Mouse (Mus musculus) stomach, embryonic 14.5 days (tissue): ENCODE results near the gene Cd200r1. TPM values are rescaled to one million over a fixed set of nuclear protein-coding genes. Genes with fewer than 3 reads are reported as not detected.

ENCODE experiments used
- ATAC-seq: fragments of 200-750 bp; cut with Nextera tagmentation; 2 replicates; pipeline ENCODE4 v1.8.0; 2017; ENCODE audit warnings: low read depth, moderate TSS enrichment; ENCODE audit not compliant: insufficient number of reproducible peaks, insufficient read depth, low FRiP score
- H3K27ac ChIP-seq: fragments of 300-500 bp; sonication (generic); 2 replicates; pipeline ENCODE4 v1.5.1; 2014; ENCODE audit warnings: mild to moderate bottlenecking, low read length, moderate library complexity, mixed read lengths
- H3K27me3 ChIP-seq: fragments of 300-500 bp; sonication (generic); 2 replicates; pipeline ENCODE4 v1.6.1; 2014; ENCODE audit warnings: low read length, control low read depth, mixed read lengths; ENCODE audit not compliant: control insufficient read depth, insufficient read depth
- H3K36me3 ChIP-seq: fragments of 300-500 bp; sonication (generic); 2 replicates; pipeline ENCODE4 v1.6.1; 2014; ENCODE audit warnings: mild to moderate bottlenecking, control low read depth, low read length, moderate library complexity, mixed read lengths; ENCODE audit not compliant: control insufficient read depth, insufficient read depth
- H3K4me1 ChIP-seq: fragments of 300-500 bp; sonication (generic); 2 replicates; pipeline ENCODE4 v1.6.1; 2014; ENCODE audit warnings: low read length, control low read depth, mixed read lengths; ENCODE audit not compliant: control insufficient read depth, insufficient read depth
- H3K4me2 ChIP-seq: fragments of 300-500 bp; sonication (generic); replicated peaks from 2 replicates; pipeline ENCODE4 v1.6.1; 2014; ENCODE audit warnings: low read depth, low read length, control low read depth
- H3K4me3 ChIP-seq: fragments of 300-500 bp; sonication (generic); 2 replicates; pipeline ENCODE4 v1.5.1; 2014; ENCODE audit warnings: low read depth, low read length, control low read depth
- H3K9ac ChIP-seq: fragments of 300-500 bp; sonication (generic); replicated peaks from 2 replicates; pipeline ENCODE4 v1.6.1; 2014; ENCODE audit warnings: low read depth, mild to moderate bottlenecking, control low read depth, low read length, moderate library complexity, mixed read lengths
- H3K9me3 ChIP-seq: fragments of 300-500 bp; sonication (generic); 2 replicates; pipeline ENCODE4 v1.6.1; 2016; ENCODE audit warnings: low read depth, low read length, control low read depth; ENCODE audit not compliant: control insufficient read depth
- WGBS: fragments of 180-500 bp; shearing (Covaris S2); extraction: QIAGEN DNeasy Blood & Tissue Kit; methylation state at CpG from one replicate; pipeline ENCODE4 v1.1.7; 2014; 5-methylcytosine and 5-hydroxymethylcytosine counted together
- polyA plus RNA-seq: library from polyadenylated mRNA; unstranded; fragments of >200 nt; fragmentation: Nextera tagmentation; extraction: Ambion mirVana; gene quantifications from 2 replicates; pipeline ENCODE4 v1.2.1, GENCODE M21; 2014

Cd200r1 gene
- polyA plus RNA-seq, 1 experiment from 2014 or later: 1.2 TPM

- ATAC-seq: peak; percentile 29; the same call in 1 of the 2 replicates
- H3K4me1 ChIP-seq: peaks cover 11% of the 10 kb centered on the region
Measured at GRCm38 (mm10) chr16:44745471-44745865, 20.1 kb upstream of the Cd200r1 start.

GRCm38 (mm10) chr16:44745866-44746562 lies 19.5 kb upstream of the Cd200r1 start, which contains the start of gene Gtpbp8:
Gtpbp8 (minus strand) TSS chr16:44746363.
- Histone ChIP-seq H3K4me1 (peaks cover 11% of the 10 kb centered on the region), H3K27ac (peak within 1 kb of the TSS; percentile 96), H3K9ac (peak within 1 kb of the TSS; percentile 77), H3K9me3 (no peaks in the 10 kb centered on the region), H3K4me2 (peak within 1 kb of the TSS; percentile 63), H3K4me3 (peak within 1 kb of the TSS; percentile 81), H3K36me3 (peaks cover 8% of the 10 kb centered on the region), H3K27me3 (no peaks in the 10 kb centered on the region)
- under 1% methylated on average over 47 of the region's 47 CpGs for WGBS
- peak; percentile 95 for ATAC-seq

More at GRCm38 (mm10) chr16:44745471-44745865, 20.1 kb upstream of the Cd200r1 start:
- peak overlapping the region; percentile 77 for H3K9ac ChIP-seq
- H3K27ac ChIP-seq: peak overlapping the region; percentile 96
- peak overlapping the region; percentile 63 for H3K4me2 ChIP-seq
- no peaks in the 10 kb centered on the region for H3K9me3 ChIP-seq
- WGBS: 7% methylated on average over 14 of the region's 14 CpGs
- H3K36me3 ChIP-seq: peaks cover 12% of the 10 kb centered on the region
- H3K4me3 ChIP-seq: peak overlapping the region; percentile 81
- H3K27me3 ChIP-seq: no peaks in the 10 kb centered on the region

GRCm38 (mm10) chr16:44748007-44748406 lies 17.5 kb upstream of the Cd200r1 start:
- WGBS: 54% methylated on average over 3 of the region's 3 CpGs
- no peaks in the 10 kb centered on the region for H3K27me3 ChIP-seq
- peaks cover 11% of the 10 kb centered on the region for H3K4me1 ChIP-seq
- no peak overlapping the region for H3K4me2 ChIP-seq
- H3K9me3 ChIP-seq: no peaks in the 10 kb centered on the region
- H3K27ac ChIP-seq: no peak overlapping the region
- H3K9ac ChIP-seq: no peak overlapping the region
- no peak overlapping the region for H3K4me3 ChIP-seq
- no peak for ATAC-seq
- no peaks in the 10 kb centered on the region for H3K36me3 ChIP-seq

GRCm38 (mm10) chr16:44757700-44758099 lies 7.8 kb upstream of the Cd200r1 start:
- Histone ChIP-seq H3K4me2 (no peak overlapping the region), H3K27me3 (no peaks in the 10 kb centered on the region), H3K36me3 (no peaks in the 10 kb centered on the region), H3K4me1 (no peaks in the 10 kb centered on the region), H3K9ac (no peak overlapping the region), H3K27ac (no peak overlapping the region), H3K9me3 (no peaks in the 10 kb centered on the region), H3K4me3 (no peak overlapping the region)
- 68% methylated on average over 8 of the region's 8 CpGs for WGBS
- no peak for ATAC-seq

GRCm38 (mm10) chr16:44761811-44762210 lies 3.7 kb upstream of the Cd200r1 start:
- no peak for ATAC-seq

GRCm38 (mm10) chr16:44766320-44766892 lies 870 bp downstream of the Cd200r1 start:
- Histone ChIP-seq H3K9me3 (no peaks in the 10 kb centered on the region), H3K4me3 (no peak overlapping the region), H3K9ac (no peak overlapping the region), H3K36me3 (no peaks in the 10 kb centered on the region), H3K27me3 (no peaks in the 10 kb centered on the region), H3K4me2 (no peak overlapping the region), H3K27ac (no peak overlapping the region), H3K4me1 (no peaks in the 10 kb centered on the region)
- no peak for ATAC-seq
- WGBS: 83% methylated on average over 9 of the region's 9 CpGs

More at GRCm38 (mm10) chr16:44761811-44762210, 3.7 kb upstream of the Cd200r1 start:
- Histone ChIP-seq H3K9ac (no peak overlapping the region), H3K4me1 (no peaks in the 10 kb centered on the region), H3K4me2 (no peak overlapping the region), H3K27me3 (no peaks in the 10 kb centered on the region), H3K36me3 (no peaks in the 10 kb centered on the region), H3K4me3 (no peak overlapping the region), H3K9me3 (no peaks in the 10 kb centered on the region), H3K27ac (no peak overlapping the region)
- 67% methylated on average over 1 of the region's 1 CpGs for WGBS

GRCm38 (mm10) chr16:44767506-44767905 lies 2.0 kb downstream of the Cd200r1 start:
- Histone ChIP-seq H3K27ac (no peak overlapping the region), H3K4me3 (no peak overlapping the region), H3K4me1 (no peaks in the 10 kb centered on the region), H3K9me3 (no peaks in the 10 kb centered on the region), H3K9ac (no peak overlapping the region), H3K4me2 (no peak overlapping the region), H3K27me3 (no peaks in the 10 kb centered on the region), H3K36me3 (no peaks in the 10 kb centered on the region)
- no peak for ATAC-seq
- WGBS: 82% methylated on average over 7 of the region's 7 CpGs

- H3K4me1 ChIP-seq: no peaks in the 10 kb centered on the region
- 45% methylated on average over 2 of the region's 2 CpGs for WGBS
- H3K36me3 ChIP-seq: no peaks in the 10 kb centered on the region
- H3K4me3 ChIP-seq: no peak overlapping the region
- H3K27me3 ChIP-seq: no peaks in the 10 kb centered on the region
- no peaks in the 10 kb centered on the region for H3K9me3 ChIP-seq
- ATAC-seq: peak; percentile 37; the same call in 1 of the 2 replicates
- H3K9ac ChIP-seq: no peak overlapping the region
- no peak overlapping the region for H3K4me2 ChIP-seq
- H3K27ac ChIP-seq: no peak overlapping the region
Measured at GRCm38 (mm10) chr16:44767967-44768366, 2.4 kb downstream of the Cd200r1 start.
